Mouse (Mus musculus): ENCODE measurements around the gene Mmp21.

Mmp21 gene

GRCm38 (mm10) chr7:133662467-133662866 is 17.4 kb downstream of the Mmp21 start:
- no peak for DNase-seq (ENCODE audit: low read depth in 1 of 2, low spot score in 2 of 2)

GRCm38 (mm10) chr7:133645716-133646115 is 34.1 kb downstream of the Mmp21 start:
- DNase-seq (ENCODE audit: low read depth in 1 of 2, low spot score in 2 of 2) = no peak

- DNase-seq (ENCODE audit: low read depth in 1 of 2, low spot score in 2 of 2) = no peak
These were observed 41.0 kb downstream of the Mmp21 start for GRCm38 (mm10) chr7:133638821-133639220.

- no peak for DNase-seq (ENCODE audit: low read depth in 1 of 2, low spot score in 2 of 2)
These were observed 41.6 kb downstream of the Mmp21 start for GRCm38 (mm10) chr7:133638306-133638705.

GRCm38 (mm10) chr7:133637361-133638305 is 42.2 kb downstream of the Mmp21 start, which contains the start of gene Edrf1:
TSS of gene Edrf1 (plus strand) at chr7:133637543.
- peak; percentile 99 for DNase-seq (ENCODE audit: low read depth in 1 of 2, low spot score in 2 of 2)

GRCm38 (mm10) chr7:133636738-133637352 is 43.0 kb downstream of the Mmp21 start:
- DNase-seq (ENCODE audit: low read depth in 1 of 2, low spot score in 2 of 2) = peak; percentile 57 to 79

GRCm38 (mm10) chr7:133634932-133635650 is 44.8 kb downstream of the Mmp21 start:
- no peak for DNase-seq (ENCODE audit: low read depth in 1 of 2, low spot score in 2 of 2)

GRCm38 (mm10) chr7:133632476-133632875 is 47.4 kb downstream of the Mmp21 start:
- peak in 1 of 2 experiments; percentile 29 for DNase-seq (ENCODE audit: low read depth in 1 of 2, low spot score in 2 of 2)

GRCm38 (mm10) chr7:133630821-133631220 is 49.0 kb downstream of the Mmp21 start:
- no peak for DNase-seq (ENCODE audit: low read depth in 1 of 2, low spot score in 2 of 2)

- DNase-seq (ENCODE audit: low read depth in 1 of 2, low spot score in 2 of 2) = no peak
These were observed 52.5 kb downstream of the Mmp21 start for GRCm38 (mm10) chr7:133627184-133627936.
